Mouse (Mus musculus) cerebellum, adult 8-10 months (tissue): ENCODE data around the gene Grik2.

ENCODE experiments used
- DNase-seq: peaks from one replicate; pipeline ENCODE4 v3.0.0; 2022

Gene Grik2

GRCm38 (mm10) chr10:49788381-49788906 lies at the start of gene Grik2:
TSS of gene Grik2 (minus strand) at chr10:49788766.
- DNase-seq = peak; percentile 91

DNA sequence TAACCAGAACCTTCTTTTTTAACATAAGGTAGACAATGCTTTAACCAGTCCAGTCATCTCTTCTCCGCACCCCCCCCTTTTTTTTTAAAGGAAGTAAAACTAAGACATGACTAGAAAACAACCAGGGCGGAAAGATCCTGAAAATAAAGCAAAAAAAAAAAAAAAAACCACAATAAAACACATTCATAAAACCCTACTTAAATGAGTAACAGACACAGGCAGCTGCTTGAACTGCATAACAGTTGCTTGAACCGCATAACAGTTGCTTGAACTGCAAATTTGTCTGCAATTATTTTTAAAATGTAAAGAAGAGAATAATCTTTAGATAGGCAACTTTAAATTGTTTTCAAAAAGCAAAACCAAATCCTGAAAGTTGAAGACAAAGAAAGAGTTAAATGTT lies 45.8 kb upstream of the Grik2 start:
- no peak for DNase-seq

- peak; percentile 36 for DNase-seq
These were observed 18.7 kb upstream of the Grik2 start for GRCm38 (mm10) chr10:49807276-49807675.

GRCm38 (mm10) chr10:49801001-49801400 lies 12.4 kb upstream of the Grik2 start:
- no peak for DNase-seq

- DNase-seq = no peak
These were observed 5.6 kb upstream of the Grik2 start for GRCm38 (mm10) chr10:49794129-49794528.

DNA sequence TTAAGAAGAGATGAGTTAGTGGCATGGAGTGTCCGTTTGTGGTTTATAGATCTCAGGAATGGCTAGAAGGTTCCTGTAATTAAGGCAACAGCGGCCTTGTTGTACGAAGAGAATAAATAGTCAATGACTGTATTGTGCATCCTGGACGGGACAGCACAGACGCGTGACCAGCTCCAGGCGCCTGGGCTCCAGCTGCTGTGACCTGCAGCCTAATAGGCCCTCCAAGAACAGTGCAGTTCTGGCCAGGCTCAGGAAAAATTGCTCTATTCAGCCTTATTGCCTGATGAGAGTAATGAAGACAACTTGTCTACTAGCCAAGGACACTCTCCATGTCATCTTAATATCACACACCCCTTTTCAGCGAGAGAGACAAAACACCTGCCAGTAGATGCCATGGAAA lies 1.8 kb upstream of the Grik2 start:
- DNase-seq = peak; percentile 29

DNA sequence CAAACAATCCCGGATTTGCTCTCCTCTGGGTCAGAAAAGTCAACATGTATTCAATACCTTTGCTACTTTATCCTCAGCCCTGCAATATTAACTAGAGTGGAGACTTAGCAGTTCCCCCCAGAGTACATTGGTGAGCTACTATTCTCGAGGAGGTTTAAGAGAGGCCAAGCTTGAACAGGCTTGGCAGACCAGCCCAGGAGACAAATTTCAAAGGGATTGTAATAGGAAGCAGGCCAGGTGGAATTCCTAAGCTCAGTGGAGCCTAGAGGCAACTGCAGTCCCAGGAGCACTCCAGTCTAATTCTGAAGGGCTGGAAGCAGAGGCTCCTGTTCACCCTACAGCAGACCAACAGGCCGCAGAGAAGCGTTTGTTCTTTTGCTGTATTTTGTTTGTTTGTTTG lies 1.1 kb upstream of the Grik2 start:
- peak; percentile 61 for DNase-seq

DNA sequence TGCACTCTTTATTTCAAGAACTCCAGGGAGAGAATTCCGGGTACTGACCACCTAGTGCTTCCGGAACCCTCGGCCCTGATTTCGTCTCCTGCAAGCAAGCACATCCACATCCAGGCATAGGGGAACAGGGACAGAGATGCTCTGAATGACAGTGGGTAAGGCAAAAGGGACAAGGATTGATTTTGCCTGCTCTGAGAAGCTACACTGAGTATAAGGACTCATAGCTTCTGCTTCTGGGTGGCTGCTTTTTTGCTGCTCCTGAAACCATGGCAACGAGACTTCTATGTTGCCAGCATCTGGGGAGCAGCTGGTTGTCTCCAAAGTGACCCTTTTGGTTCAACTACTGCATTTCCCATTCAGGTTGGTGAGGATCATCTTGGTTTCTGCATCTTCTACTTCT lies 348 bp upstream of the Grik2 start:
- no peak for DNase-seq

- DNase-seq = peak; percentile 26
These were observed 1.9 kb downstream of the Grik2 start for GRCm38 (mm10) chr10:49786630-49787029.

DNA sequence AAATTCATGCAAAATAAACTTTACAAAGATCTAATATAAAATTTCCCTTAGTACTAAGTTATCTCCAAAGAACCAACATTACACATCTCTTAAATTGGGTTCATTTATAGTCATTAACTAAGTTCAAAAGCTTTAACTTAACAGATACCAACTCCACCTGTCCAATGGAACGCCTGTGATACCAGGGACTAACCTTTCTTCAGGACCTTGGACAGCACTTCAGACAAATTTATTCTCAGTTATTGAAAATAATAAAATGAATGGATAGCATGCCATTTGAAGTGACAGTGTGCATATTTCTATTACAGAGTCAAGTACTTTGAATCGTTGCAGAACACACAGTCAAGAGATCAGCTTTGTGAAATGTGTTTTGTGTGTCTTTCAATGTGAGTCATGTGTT lies 3.1 kb downstream of the Grik2 start:
- no peak for DNase-seq

DNA sequence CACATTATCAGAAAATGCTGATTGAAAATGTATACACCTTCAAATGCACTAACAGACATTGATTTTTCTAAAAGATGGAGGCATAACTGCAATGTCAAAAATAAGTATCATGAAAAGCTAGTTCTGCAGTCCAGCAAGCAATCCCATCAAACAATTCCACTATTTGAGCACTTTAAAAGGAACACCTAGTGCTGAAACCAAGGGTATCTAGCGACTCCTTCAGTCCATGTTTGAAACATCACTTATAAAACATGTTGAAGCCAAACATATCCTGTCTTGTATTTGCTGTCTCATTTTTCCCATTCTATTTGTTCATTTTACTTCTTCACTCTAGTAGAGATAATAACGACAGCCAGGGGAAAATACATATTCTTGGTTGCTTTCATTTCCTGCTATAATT lies 3.7 kb downstream of the Grik2 start:
- peak; percentile 57 for DNase-seq

DNA sequence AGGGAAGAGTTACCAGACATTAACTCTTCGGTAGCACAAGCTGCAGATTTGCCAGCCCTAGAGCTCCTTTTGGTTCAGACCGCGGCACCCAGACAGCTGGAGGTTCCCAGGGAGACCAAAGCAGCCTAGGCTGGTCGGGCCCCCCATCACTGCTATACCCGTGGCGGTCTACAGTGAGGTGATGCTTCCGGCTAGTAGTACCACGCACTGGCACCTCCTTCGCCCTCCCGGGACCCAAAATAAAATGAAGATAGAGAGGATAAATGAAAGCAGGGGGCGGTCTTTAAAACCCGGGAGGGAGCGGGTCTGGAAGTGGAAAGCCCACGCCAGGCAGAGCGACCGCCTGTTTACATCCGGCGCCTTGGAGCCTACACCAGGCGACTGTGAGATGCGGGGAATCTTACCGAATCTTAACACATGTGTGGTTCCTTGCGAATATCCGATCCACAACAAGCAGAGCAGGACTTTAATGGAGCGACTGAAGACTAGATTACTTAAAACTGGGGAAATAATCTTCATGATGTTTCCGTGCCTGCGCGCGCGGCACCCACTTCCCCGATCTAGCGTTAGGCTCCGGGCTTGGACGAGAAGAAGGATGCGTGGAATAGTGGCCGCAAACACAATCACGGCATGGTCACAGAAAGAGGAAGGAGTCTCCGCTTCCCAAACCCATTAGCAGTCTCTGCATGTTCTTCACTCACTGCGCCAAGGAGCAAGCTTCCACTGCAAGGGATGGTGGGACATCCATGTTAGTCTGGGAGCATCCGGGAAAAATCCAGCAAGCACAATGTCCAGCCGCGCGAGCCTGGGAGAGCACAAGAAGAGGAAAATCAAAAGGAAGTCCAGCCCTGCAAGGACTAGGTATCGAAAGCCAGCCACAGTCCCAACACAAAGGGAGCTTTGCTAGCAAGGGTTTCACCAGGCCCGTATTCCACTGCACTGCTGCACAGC lies 5.5 kb downstream of the Grik2 start:
- DNase-seq = peak; percentile 58

DNA sequence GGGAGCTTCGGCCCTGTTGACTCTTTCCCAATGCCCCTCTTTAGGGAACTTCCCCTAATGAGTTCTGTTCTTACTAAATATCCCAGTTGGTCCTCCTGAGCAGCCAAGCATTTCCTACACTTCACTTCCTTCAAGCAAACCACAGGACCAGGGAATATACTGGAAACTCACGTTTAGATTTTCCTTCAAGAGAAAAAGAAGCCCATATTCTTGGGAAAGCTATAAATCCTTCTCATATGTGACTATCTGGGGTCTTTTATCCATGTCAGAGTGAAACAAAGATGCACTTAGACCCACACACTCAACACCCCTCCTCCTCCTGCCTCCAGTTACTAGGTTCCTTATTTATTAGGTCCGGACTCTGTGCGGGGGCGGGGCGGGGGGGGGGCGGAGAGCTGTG lies 6.5 kb downstream of the Grik2 start:
- DNase-seq = no peak

- peak; percentile 47 for DNase-seq
These were observed 8.1 kb downstream of the Grik2 start for GRCm38 (mm10) chr10:49780430-49780829.

DNA sequence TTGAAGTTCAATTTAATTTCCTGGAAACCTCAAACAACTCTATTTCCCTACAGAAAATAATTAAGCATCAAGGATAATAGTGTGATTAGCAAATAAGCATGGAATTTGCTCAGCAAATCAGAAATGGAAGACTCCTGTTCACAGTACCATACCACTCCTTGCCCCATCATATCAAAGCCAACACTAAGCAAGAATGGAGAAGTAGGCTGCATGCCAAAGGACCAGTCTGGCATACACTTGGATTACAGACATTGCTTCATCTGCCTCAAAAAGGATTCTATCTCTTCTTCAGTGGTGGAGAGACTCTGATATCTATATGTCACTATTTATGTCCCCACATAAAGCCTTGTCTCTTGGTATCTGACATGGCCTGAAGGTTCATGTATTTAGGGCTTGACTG lies 19.7 kb downstream of the Grik2 start:
- peak; percentile 32 for DNase-seq

- DNase-seq = no peak
These were observed 21.0 kb downstream of the Grik2 start for GRCm38 (mm10) chr10:49767556-49767955.

DNA sequence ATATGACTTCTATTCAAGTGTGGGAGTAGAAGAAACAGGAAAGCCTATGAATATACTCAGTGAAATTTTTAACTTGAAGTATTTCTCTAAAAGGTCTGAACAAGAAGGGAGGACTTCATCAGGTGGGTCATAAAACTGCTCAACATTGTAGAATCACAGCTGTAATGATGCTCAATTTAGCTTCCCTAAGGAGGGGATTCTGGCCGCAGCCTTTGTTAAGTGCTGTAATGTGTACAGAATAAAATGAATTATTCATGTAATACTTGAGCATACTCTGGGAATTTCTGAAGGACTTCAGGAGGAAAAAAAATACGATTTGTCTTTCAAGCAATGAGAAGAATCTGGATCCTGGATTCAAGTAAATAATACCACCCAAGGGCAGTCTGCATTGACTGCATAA lies 26.0 kb downstream of the Grik2 start:
- no peak for DNase-seq

GRCm38 (mm10) chr10:49751769-49752168 lies 36.8 kb downstream of the Grik2 start:
- no peak for DNase-seq

GRCm38 (mm10) chr10:49731841-49732240 lies 56.7 kb downstream of the Grik2 start:
- no peak for DNase-seq

DNA sequence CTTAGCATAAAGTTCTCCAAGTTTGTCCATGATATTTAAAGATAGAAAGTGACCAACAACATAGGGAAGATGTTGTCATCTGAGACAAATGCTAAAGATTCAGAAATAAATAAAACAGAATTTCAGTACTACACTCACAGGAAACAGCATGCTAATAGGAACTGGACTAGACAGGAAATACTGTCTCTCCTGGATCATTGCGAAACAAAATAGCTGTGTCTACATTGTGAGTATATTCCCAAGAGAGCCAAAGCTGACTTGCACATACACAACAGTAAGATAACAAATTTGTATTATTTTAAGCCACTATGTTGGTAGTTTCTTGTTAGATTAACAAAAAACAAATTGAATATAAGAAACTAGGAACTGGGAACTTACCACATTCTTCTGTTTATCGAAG lies 64.9 kb downstream of the Grik2 start:
- no peak for DNase-seq

DNA sequence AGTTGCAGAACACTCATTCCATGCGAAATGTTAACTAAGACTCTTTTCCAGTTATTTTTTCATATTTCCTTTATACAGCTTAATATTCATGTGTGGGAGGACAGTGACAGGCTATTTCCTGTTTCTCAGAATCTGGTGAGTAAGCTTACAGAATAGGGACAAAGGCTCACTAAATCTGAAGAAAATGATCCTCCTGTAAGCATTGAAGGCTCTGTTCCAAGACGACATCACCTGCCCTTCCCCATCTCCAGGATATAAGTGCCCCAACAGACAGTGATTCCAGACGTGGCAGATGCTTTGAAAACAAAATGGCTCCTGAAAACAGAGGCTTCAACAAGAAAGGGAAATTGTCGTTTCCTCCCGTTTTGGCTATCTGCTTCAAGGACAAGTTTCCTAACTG lies 71.7 kb downstream of the Grik2 start:
- no peak for DNase-seq

GRCm38 (mm10) chr10:49709748-49710147 lies 78.8 kb downstream of the Grik2 start:
- peak; percentile 32 for DNase-seq

DNA sequence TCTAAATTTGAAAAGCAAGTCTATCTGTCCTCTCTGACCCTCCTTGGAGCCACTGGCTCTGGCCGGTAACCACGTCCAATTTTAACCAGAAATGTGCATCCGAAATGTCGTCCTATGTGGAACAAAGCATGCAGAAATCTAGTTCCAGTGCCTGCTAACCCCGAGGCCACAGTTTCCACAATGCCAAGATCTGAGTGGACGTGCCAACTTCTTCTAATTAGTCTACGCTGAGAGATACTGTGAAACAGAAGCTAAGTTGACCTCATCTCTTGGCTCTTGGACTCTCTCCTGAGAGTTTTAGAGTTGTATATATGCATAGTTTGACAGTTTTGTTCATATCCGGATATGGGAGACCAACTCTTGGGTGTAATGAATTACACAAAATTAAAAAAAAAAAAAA lies 84.1 kb downstream of the Grik2 start:
- DNase-seq = no peak

DNA sequence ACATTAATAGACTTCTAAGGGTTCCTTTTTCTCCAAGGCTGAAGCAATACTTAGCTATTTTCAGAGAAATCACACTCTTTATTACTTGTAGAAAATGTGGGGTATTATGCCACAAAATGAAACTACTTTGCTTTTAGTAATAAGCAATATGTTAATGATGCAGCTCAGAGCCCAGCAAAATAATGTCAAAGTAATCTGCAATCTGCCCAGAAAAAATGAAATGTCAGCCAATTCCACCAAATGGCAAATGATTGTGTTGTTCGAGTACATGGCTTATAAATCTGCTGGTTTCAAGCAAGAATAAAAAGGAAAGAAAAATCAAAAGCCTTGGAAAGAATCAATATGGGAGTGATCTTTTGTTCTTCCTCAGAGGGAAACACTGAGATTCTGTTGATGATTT lies 136.2 kb downstream of the Grik2 start:
- DNase-seq = no peak

DNA sequence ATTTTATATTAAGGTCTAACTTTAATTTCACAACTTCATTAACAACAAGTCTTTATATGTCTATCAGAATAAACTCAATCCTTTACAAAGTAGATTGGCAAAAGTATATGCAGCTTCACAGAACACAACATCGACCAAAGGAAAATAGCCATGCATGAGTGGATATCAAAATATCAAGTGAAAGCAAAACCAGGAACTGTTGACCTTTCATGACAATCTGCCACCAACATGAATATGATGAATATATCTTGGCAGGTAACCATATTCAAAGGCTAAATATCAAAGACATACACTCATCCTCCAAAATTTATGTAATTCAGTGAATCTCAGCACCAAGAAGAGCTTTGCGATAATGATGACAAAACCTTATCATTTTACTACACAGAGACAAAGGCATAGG lies 141.4 kb downstream of the Grik2 start:
- no peak for DNase-seq
